Mouse (Mus musculus) lung, postnatal 0 days (tissue): Measurements from ENCODE around the gene Catsperb. TPM values are rescaled to one million over a fixed set of nuclear protein-coding genes. Genes with fewer than 3 reads are reported as not detected.
"Not testable (repeated sequence)": the region's sequence is repeated elsewhere in the genome, so short reads cannot be mapped to it uniquely, and the experiment has no call there.

Source experiments
- ATAC-seq: fragments of 200-750 bp; cut with Nextera tagmentation; 2 replicates; pipeline ENCODE4 v1.8.0; 2017; ENCODE audit warnings: moderate library complexity
- DNase-seq: peaks from one replicate; pipeline ENCODE4 v3.0.0-alpha.2; 2016; ENCODE audit warnings: low spot score
- H3K27ac ChIP-seq: fragments of 300-500 bp; sonication (generic); 2 replicates; pipeline ENCODE4 v1.5.1; 2014; ENCODE audit warnings: antibody characterized with exemption, mild to moderate bottlenecking, low read length, mixed read lengths
- H3K27me3 ChIP-seq: fragments of 300-500 bp; sonication (generic); replicated peaks from 2 replicates; pipeline ENCODE4 v1.6.1; 2014; ENCODE audit warnings: low read length, mixed read lengths; ENCODE audit not compliant: insufficient read depth
- H3K36me3 ChIP-seq: fragments of 300-500 bp; sonication (generic); 2 replicates; pipeline ENCODE4 v1.6.1; 2014; ENCODE audit warnings: low read length, mixed read lengths; ENCODE audit not compliant: insufficient read depth
- H3K4me1 ChIP-seq: fragments of 300-500 bp; sonication (generic); 2 replicates; pipeline ENCODE4 v1.6.1; 2014; ENCODE audit warnings: antibody characterized with exemption, low read depth, low read length, mixed read lengths; ENCODE audit not compliant: insufficient read depth
- H3K4me2 ChIP-seq: fragments of 300-500 bp; sonication (generic); replicated peaks from 2 replicates; pipeline ENCODE4 v1.6.1; 2014; ENCODE audit warnings: low read depth, mild to moderate bottlenecking, low read length, moderate library complexity, mixed read lengths
- H3K4me3 ChIP-seq: fragments of 300-500 bp; sonication (generic); 2 replicates; pipeline ENCODE4 v1.5.1; 2014; ENCODE audit warnings: low read depth, low read length
- H3K9ac ChIP-seq: fragments of 300-500 bp; sonication (generic); replicated peaks from 2 replicates; pipeline ENCODE4 v1.6.1; 2014; ENCODE audit warnings: low read depth, mild to moderate bottlenecking
- H3K9me3 ChIP-seq: fragments of 300-500 bp; sonication (generic); 2 replicates; pipeline ENCODE4 v1.6.1; 2016; ENCODE audit warnings: low read length, mixed read lengths
- CTCF ChIP-seq: IDR thresholded peaks from 2 replicates; pipeline ENCODE4 v1.5.1; 2016; ENCODE audit warnings: antibody characterized with exemption, mild to moderate bottlenecking
- EP300 ChIP-seq: IDR thresholded peaks from 2 replicates; pipeline ENCODE4 v1.6.1; 2016; ENCODE audit warnings: antibody characterized with exemption, mild to moderate bottlenecking, control low read depth
- WGBS: fragments of 180-500 bp; shearing (Covaris S2); extraction: QIAGEN DNeasy Blood & Tissue Kit; methylation state at CpG from one replicate; pipeline ENCODE4 v1.1.7; 2014; 5-methylcytosine and 5-hydroxymethylcytosine counted together
- polyA plus RNA-seq: library from polyadenylated mRNA; unstranded; fragments of >200 nt; fragmentation: Nextera tagmentation; extraction: Ambion mirVana; gene quantifications from 2 replicates; pipeline ENCODE4 v1.2.1, GENCODE M21; 2015

Gene Catsperb
- polyA plus RNA-seq: not detected in 2 replicates

GRCm38 (mm10) chr12:101404353-101404752 lies at the start of gene Catsperb:
Gene Catsperb (plus strand): TSS chr12:101404653.
- not testable (repeated sequence) for H3K27ac ChIP-seq, H3K9me3 ChIP-seq, H3K36me3 ChIP-seq, DNase-seq, H3K4me3 ChIP-seq, H3K4me2 ChIP-seq, H3K4me1 ChIP-seq, H3K27me3 ChIP-seq, ATAC-seq, H3K9ac ChIP-seq
- WGBS: 82% methylated on average over 1 of the region's 1 CpGs

GRCm38 (mm10) chr12:101361468-101361867 lies 43.0 kb upstream of the Catsperb start:
- H3K4me1 ChIP-seq, DNase-seq, H3K4me2 ChIP-seq, H3K9me3 ChIP-seq, H3K27me3 ChIP-seq, H3K4me3 ChIP-seq, H3K36me3 ChIP-seq, H3K27ac ChIP-seq, ATAC-seq, H3K9ac ChIP-seq: not testable (repeated sequence)
- 74% methylated on average over 1 of the region's 1 CpGs for WGBS

- not testable (repeated sequence) for H3K27me3 ChIP-seq, H3K4me3 ChIP-seq, H3K36me3 ChIP-seq, DNase-seq, H3K4me2 ChIP-seq, H3K27ac ChIP-seq, ATAC-seq, H3K4me1 ChIP-seq, H3K9me3 ChIP-seq, H3K9ac ChIP-seq
- WGBS: no CpG with 5 or more reads among the region's 1 CpGs
Measured at GRCm38 (mm10) chr12:101381460-101381859, 23.0 kb upstream of the Catsperb start.

- no peak overlapping the region for H3K27ac ChIP-seq
- TF ChIP-seq CTCF (no peak), EP300 (no peak)
- H3K9me3 ChIP-seq: no peaks in the 10 kb centered on the region
- no peaks in the 10 kb centered on the region for H3K4me1 ChIP-seq
- H3K4me2 ChIP-seq: no peak overlapping the region
- H3K36me3 ChIP-seq: no peaks in the 10 kb centered on the region
- WGBS: 23% methylated on average over 1 of the region's 1 CpGs
- H3K4me3 ChIP-seq: no peak overlapping the region
- no peak overlapping the region for H3K9ac ChIP-seq
- H3K27me3 ChIP-seq: no peaks in the 10 kb centered on the region
- ATAC-seq: no peak
- no peak for DNase-seq
Measured at GRCm38 (mm10) chr12:101426131-101426530, 21.7 kb downstream of the Catsperb start.

GRCm38 (mm10) chr12:101462051-101462450 lies 57.6 kb downstream of the Catsperb start:
- Histone ChIP-seq H3K4me2 (no peak overlapping the region), H3K4me3 (no peak overlapping the region), H3K27me3 (no peaks in the 10 kb centered on the region), H3K4me1 (no peaks in the 10 kb centered on the region), H3K27ac (no peak overlapping the region), H3K9me3 (no peaks in the 10 kb centered on the region), H3K9ac (no peak overlapping the region), H3K36me3 (no peaks in the 10 kb centered on the region)
- 93% methylated on average over 5 of the region's 5 CpGs for WGBS
- ATAC-seq: no peak
- no peak for DNase-seq
- TF ChIP-seq EP300 (no peak), CTCF (no peak)

- Histone ChIP-seq H3K4me2 (no peak overlapping the region), H3K27ac (no peak overlapping the region), H3K9ac (no peak overlapping the region), H3K9me3 (no peaks in the 10 kb centered on the region), H3K27me3 (no peaks in the 10 kb centered on the region), H3K4me1 (no peaks in the 10 kb centered on the region), H3K4me3 (no peak overlapping the region), H3K36me3 (no peaks in the 10 kb centered on the region)
- no peak for TF ChIP-seq EP300
- no peak for TF ChIP-seq CTCF
- DNase-seq (no peak), ATAC-seq (no peak)
Measured at GRCm38 (mm10) chr12:101483571-101483970, 79.1 kb downstream of the Catsperb start.

GRCm38 (mm10) chr12:101511326-101511725 lies 106.9 kb downstream of the Catsperb start:
- not testable (repeated sequence) for H3K9ac ChIP-seq

More at GRCm38 (mm10) chr12:101511326-101511725, 106.9 kb downstream of the Catsperb start:
- not testable (repeated sequence) for DNase-seq, H3K36me3 ChIP-seq, ATAC-seq, H3K4me1 ChIP-seq, H3K27ac ChIP-seq, H3K4me2 ChIP-seq, H3K9me3 ChIP-seq, H3K27me3 ChIP-seq, H3K4me3 ChIP-seq
- 72% methylated on average over 2 of the region's 2 CpGs for WGBS
